Mouse (Mus musculus) urinary bladder, postnatal 0 days (tissue): Measurements from ENCODE around the gene Zfc3h1. TPM values are rescaled to one million over a fixed set of nuclear protein-coding genes. Genes with fewer than 3 reads are reported as not detected.

Experiments used
- polyA plus RNA-seq: library from polyadenylated mRNA; unstranded; fragments of >200 nt; fragmentation: Nextera tagmentation; extraction: Ambion mirVana; gene quantifications from 2 replicates; pipeline ENCODE4 v1.2.1, GENCODE M21; 2015

The Zfc3h1 gene
- 7.7 and 9.1 TPM in 2 replicates for polyA plus RNA-seq

DNA sequence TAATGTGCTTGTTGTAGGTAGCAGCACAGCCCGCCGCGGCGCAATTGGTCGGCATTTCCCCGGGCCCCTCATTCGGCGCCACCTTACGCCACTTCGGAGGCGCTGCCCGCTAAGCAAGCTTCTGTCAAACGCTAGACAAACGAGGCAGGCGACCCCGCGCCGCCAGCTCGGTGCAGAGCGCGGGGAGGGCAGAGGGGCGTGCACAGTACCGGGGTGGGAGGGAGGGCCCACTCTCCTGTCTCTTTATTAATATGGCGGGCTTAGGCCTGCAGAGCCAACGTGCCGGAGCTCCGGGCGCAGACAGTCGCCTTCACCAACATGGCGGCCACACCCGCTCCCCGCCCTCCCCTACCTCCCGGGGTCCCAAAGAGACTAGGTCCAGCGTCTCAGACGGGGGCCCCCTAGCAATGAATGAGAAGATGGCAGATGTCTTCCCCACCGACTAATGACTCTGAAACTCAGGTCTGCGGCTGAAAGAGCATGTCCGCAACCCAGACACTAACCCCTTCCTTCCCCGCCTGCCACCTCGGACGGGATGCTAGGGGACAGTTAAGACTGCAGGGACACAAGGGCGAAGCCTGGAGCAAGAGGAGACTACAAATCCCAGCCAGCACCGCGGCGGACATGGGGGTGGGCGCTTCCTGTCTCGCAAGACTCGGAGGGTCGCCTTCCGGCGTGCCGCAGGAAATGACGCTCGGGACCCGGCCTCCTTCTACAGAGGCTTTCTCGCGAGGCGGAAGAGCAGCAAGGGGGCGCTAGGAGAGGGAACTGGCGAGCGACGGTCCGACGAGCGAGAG lies at the start of gene Zfc3h1, which contains the start of gene Thap2:
Gene Zfc3h1, plus strand, starts transcription at position 739 of the 797 bp plus-strand sequence.
Gene Thap2, minus strand, starts transcription at position 223 of the 797 bp plus-strand sequence.

DNA sequence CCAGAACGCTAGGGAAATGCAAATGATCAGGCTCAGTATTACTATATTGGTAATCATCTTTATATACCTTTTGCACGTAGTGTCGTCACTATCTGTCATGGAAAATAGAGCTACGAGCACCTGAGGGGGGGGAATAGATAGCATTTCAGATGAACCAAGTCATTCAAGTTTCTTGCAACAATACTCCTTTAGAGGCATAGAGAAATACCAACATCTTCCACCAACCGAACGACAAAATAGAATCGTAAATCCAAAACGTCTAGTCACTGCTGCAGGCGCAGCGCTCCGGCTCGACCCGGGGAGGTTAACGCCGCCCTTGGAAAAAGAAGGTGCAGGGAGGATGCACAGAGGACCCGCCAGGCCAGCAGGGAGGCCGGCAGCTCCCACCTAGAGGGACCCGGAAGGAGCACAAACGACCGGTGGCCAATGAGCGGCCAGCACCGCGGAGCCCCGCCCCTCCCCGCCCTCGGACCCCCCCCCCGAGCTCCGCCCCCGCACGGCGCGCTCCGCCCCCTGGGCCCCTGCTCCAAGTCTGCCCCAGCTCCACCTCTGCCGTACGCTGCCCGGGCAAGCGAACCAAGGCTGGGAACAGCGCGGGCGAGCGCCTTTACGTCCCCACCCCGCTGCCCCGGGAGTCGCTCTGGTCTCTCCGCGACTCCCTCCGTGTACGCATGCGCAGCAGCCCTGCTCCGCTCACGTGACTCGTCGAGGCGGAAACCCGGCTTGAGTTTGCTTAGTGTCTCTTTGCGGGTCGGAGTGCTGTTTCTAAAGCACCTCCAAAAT lies 22.7 kb upstream of the Zfc3h1 start, which contains the start of gene Tmem19:
Gene Tmem19, minus strand, starts transcription at position 662 of the 783 bp plus-strand sequence.

Other genes with a start within 250 kb of the Zfc3h1 start
- gene Tph2, start 199.9 kb upstream of the Zfc3h1 start, polyA plus RNA-seq, result not detected in 2 replicates
- gene Tbc1d15, start 133.5 kb upstream of the Zfc3h1 start, polyA plus RNA-seq, result 45.3 and 47.6 TPM in 2 replicates
- 4.7 and 6.0 TPM in 2 replicates for gene Rab21, start 69.4 kb upstream of the Zfc3h1 start, polyA plus RNA-seq
- gene Tmem19, start 22.5 kb upstream of the Zfc3h1 start, polyA plus RNA-seq, result 20.7 and 24.8 TPM in 2 replicates
- 9.1 and 9.5 TPM in 2 replicates for gene Thap2, start 516 bp upstream of the Zfc3h1 start, polyA plus RNA-seq
- not detected in 2 replicates for gene A930009A15Rik, start 185.0 kb downstream of the Zfc3h1 start, polyA plus RNA-seq
- 0.25 and 0.35 TPM in 2 replicates for gene Lgr5, start 202.8 kb downstream of the Zfc3h1 start, polyA plus RNA-seq